ENCODE assay signal across 13 mouse cellular contexts in the genomic region with DNA sequence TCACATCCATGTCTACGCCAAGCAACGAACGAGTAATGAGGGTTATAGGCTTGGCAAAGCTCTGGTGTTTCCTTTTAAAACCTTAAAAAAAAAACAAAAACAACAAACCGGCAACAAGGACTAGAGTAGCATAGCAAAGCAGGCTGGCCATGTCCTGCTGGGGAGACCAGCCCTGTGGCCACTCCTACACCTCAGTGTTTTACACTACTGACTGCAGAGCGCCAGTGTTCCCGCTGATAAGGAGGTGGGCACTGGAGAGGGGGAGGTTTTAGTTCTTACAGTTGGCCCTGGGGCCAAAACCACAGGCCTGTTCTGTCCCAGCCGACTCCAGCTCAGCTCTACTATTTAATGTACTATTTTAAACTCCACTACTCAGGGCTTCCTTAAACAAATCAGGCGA. TPM values are rescaled to one million over a fixed set of nuclear protein-coding genes. Genes with fewer than 3 reads are reported as not detected.
DNase-seq lines count a peak whose midpoint lies in the region; ATAC-seq and TF ChIP-seq lines count a peak whose summit lies in the region.
"Had no signal": no experiment of that assay in that cellular context is flagged by ENCODE, and none has a peak within 500 bp of the region (broad histone marks: within the 10 kb centered on the region; RNA-seq: fewer than 3 reads in every experiment).

No protein-coding gene starts in this region.

- H3K9ac ChIP-seq in lung, embryonic 16.5 days (ENCODE audit: low read length) = no peak overlapping the region
- no peak overlapping the region for H3K9ac ChIP-seq in forebrain, postnatal 0 days
- no peak overlapping the region for H3K9ac ChIP-seq in midbrain, embryonic 16.5 days (ENCODE audit: low read depth, low read length)

- ATAC-seq in lung, embryonic 16.5 days (ENCODE audit: low read depth) = no peak
- ATAC-seq in forebrain, postnatal 0 days = peak; percentile 32; the same call in 1 of the 2 replicates
- ATAC-seq in midbrain, embryonic 16.5 days = no peak

- no peaks in the 10 kb centered on the region for H3K9me3 ChIP-seq in heart, embryonic 10.5 days
- no peaks in the 10 kb centered on the region for H3K9me3 ChIP-seq in lung, embryonic 16.5 days (ENCODE audit: control insufficient read depth, low read length)
- H3K9me3 ChIP-seq in forebrain, postnatal 0 days (ENCODE audit: low read length) = no peaks in the 10 kb centered on the region
- no peaks in the 10 kb centered on the region for H3K9me3 ChIP-seq in midbrain, embryonic 16.5 days (replicated peaks; ENCODE audit: control insufficient read depth, low read length, poor library complexity, severe bottlenecking)

- no peaks in the 10 kb centered on the region for H3K27me3 ChIP-seq in heart, embryonic 10.5 days (ENCODE audit: insufficient read depth, poor library complexity, severe bottlenecking)
- no peaks in the 10 kb centered on the region for H3K27me3 ChIP-seq in lung, embryonic 16.5 days (ENCODE audit: control insufficient read depth, insufficient read depth, low read depth, low read length)
- no peaks in the 10 kb centered on the region for H3K27me3 ChIP-seq in forebrain, postnatal 0 days (ENCODE audit: insufficient read depth, low read length)
- no peaks in the 10 kb centered on the region for H3K27me3 ChIP-seq in midbrain, embryonic 16.5 days (ENCODE audit: control insufficient read depth, insufficient read depth, low read depth, low read length)

- WGBS in heart, embryonic 10.5 days = 14% methylated on average over 8 of the region's 8 CpGs
- 39% methylated on average over 8 of the region's 8 CpGs for WGBS in lung, embryonic 16.5 days
- WGBS in forebrain, postnatal 0 days = 22% methylated on average over 8 of the region's 8 CpGs
- 30% methylated on average over 8 of the region's 8 CpGs for WGBS in midbrain, embryonic 16.5 days

- peaks cover 47% of the 10 kb centered on the region for H3K4me1 ChIP-seq in heart, embryonic 10.5 days
- peaks cover 5% of the 10 kb centered on the region; the same call in 1 of the 2 replicates for H3K4me1 ChIP-seq in lung, embryonic 16.5 days (replicated peaks; ENCODE audit: control insufficient read depth, insufficient read depth, low read length)
- H3K4me1 ChIP-seq in forebrain, postnatal 0 days (ENCODE audit: insufficient read depth) = peaks cover 5% of the 10 kb centered on the region; the same call in 1 of the 2 replicates
- peaks cover 8% of the 10 kb centered on the region for H3K4me1 ChIP-seq in midbrain, embryonic 16.5 days (ENCODE audit: control insufficient read depth, insufficient read depth, low read length)

- peaks cover 57% of the 10 kb centered on the region for H3K36me3 ChIP-seq in heart, embryonic 10.5 days
- H3K36me3 ChIP-seq in lung, embryonic 16.5 days (ENCODE audit: control insufficient read depth, insufficient read depth, low read length) = peaks cover 28% of the 10 kb centered on the region
- peaks cover 42% of the 10 kb centered on the region for H3K36me3 ChIP-seq in forebrain, postnatal 0 days (ENCODE audit: insufficient read depth)
- H3K36me3 ChIP-seq in midbrain, embryonic 16.5 days (ENCODE audit: control insufficient read depth, insufficient read depth, low read length) = peaks cover 22% of the 10 kb centered on the region

- peak overlapping the region; percentile 77 for H3K27ac ChIP-seq in heart, embryonic 10.5 days
- H3K27ac ChIP-seq in lung, embryonic 16.5 days (ENCODE audit: low read length) = 0 out of 2 replicates have a peak overlapping the region, but pooled peaks have one; percentile 87
- H3K27ac ChIP-seq in forebrain, postnatal 0 days (ENCODE audit: low read depth, low read length) = 0 out of 2 replicates have a peak overlapping the region, but pooled peaks have one; percentile 21
- peak overlapping the region; percentile 2; the same call in 1 of the 2 replicates for H3K27ac ChIP-seq in midbrain, embryonic 16.5 days (ENCODE audit: low read length)

- TF ChIP-seq CTCF in forebrain, postnatal 0 days (IDR thresholded peaks at IDR 0.05; ENCODE audit: low read depth) = no peak

- H3K4me2 ChIP-seq in lung, embryonic 16.5 days (ENCODE audit: low read depth, low read length) = no peak overlapping the region
- no peak overlapping the region for H3K4me2 ChIP-seq in forebrain, postnatal 0 days (ENCODE audit: low read depth)
- no peak overlapping the region for H3K4me2 ChIP-seq in midbrain, embryonic 16.5 days (ENCODE audit: low read length)

- H3K4me3 ChIP-seq in heart, embryonic 10.5 days = peak overlapping the region; percentile 20; the same call in 1 of the 2 replicates
- no peak overlapping the region for H3K4me3 ChIP-seq in lung, embryonic 16.5 days (ENCODE audit: low read length)
- H3K4me3 ChIP-seq in forebrain, postnatal 0 days (ENCODE audit: low read depth, low read length) = no peak overlapping the region
- no peak overlapping the region for H3K4me3 ChIP-seq in midbrain, embryonic 16.5 days (ENCODE audit: low read depth, low read length)
- H3K4me3 ChIP-seq: myocyte had no signal

- DNase-seq in heart, embryonic 10.5 days (ENCODE audit: low spot score) = no peak
- DNase-seq in heart, postnatal 4 days = no peak
- no peak for DNase-seq in lung, postnatal 4 days
- DNase-seq in forebrain, postnatal 0 days = no peak
- no peak for DNase-seq in spleen, adult 12 weeks (ENCODE audit: low spot score)
- DNase-seq in kidney, postnatal 10 days = no peak
- DNase-seq: cerebellum, adult 18-20 months had no signal

RNA-seq across cellular contexts. Expression of a gene that starts 15.8 kb away (rescaled TPM):
- polyA plus RNA-seq in heart, embryonic 10.5 days (2016; fragmentation: Nextera tagmentation; extraction: Ambion mirVana) = 58.7 and 77.1 TPM in 2 replicates
- total RNA-seq in heart, postnatal 4 days (2021) = 10 to 100 TPM; 15.9 to 17.6 TPM
- 70.6 and 70.9 TPM in 2 replicates for polyA plus RNA-seq in lung, embryonic 16.5 days (2015; fragmentation: Nextera tagmentation; extraction: Ambion mirVana)
- total RNA-seq in forebrain, postnatal 0 days (2014; rRNA removed) = 298 and 325 TPM in 2 replicates
- polyA plus RNA-seq in forebrain, postnatal 0 days (2015; fragmentation: Nextera tagmentation; extraction: Ambion mirVana) = 378 and 431 TPM in 2 replicates
- 272 and 306 TPM in 2 replicates for polyA plus RNA-seq in midbrain, embryonic 16.5 days (2015; fragmentation: Nextera tagmentation; extraction: Ambion mirVana)

RNA-seq across cellular contexts. Expression of a gene that starts 32.2 kb away (rescaled TPM):
- 31.6 and 33.0 TPM in 2 replicates for polyA plus RNA-seq in heart, embryonic 10.5 days (2016; fragmentation: Nextera tagmentation; extraction: Ambion mirVana)
- total RNA-seq in heart, postnatal 4 days (2021) = 10 to 100 TPM; 38.8 to 49.5 TPM
- 57.4 and 59.0 TPM in 2 replicates for polyA plus RNA-seq in lung, embryonic 16.5 days (2015; fragmentation: Nextera tagmentation; extraction: Ambion mirVana)
- total RNA-seq in forebrain, postnatal 0 days (2014; rRNA removed) = 42.2 and 57.6 TPM in 2 replicates
- 21.9 and 31.1 TPM in 2 replicates for polyA plus RNA-seq in forebrain, postnatal 0 days (2015; fragmentation: Nextera tagmentation; extraction: Ambion mirVana)
- 48.4 and 54.1 TPM in 2 replicates for polyA plus RNA-seq in midbrain, embryonic 16.5 days (2015; fragmentation: Nextera tagmentation; extraction: Ambion mirVana)

RNA-seq across cellular contexts. Expression of a gene that starts 33.0 kb away (rescaled TPM):
- polyA plus RNA-seq in heart, embryonic 10.5 days (2016; fragmentation: Nextera tagmentation; extraction: Ambion mirVana) = 37.5 and 41.2 TPM in 2 replicates
- total RNA-seq in heart, postnatal 4 days (2021) = 10 to 100 TPM; 60.6 to 60.8 TPM
- polyA plus RNA-seq in lung, embryonic 16.5 days (2015; fragmentation: Nextera tagmentation; extraction: Ambion mirVana) = 31.2 and 43.1 TPM in 2 replicates
- 34.3 and 44.8 TPM in 2 replicates for total RNA-seq in forebrain, postnatal 0 days (2014; rRNA removed)
- 20.7 and 20.8 TPM in 2 replicates for polyA plus RNA-seq in forebrain, postnatal 0 days (2015; fragmentation: Nextera tagmentation; extraction: Ambion mirVana)
- polyA plus RNA-seq in midbrain, embryonic 16.5 days (2015; fragmentation: Nextera tagmentation; extraction: Ambion mirVana) = 24.3 and 29.0 TPM in 2 replicates

RNA-seq across cellular contexts. Expression of a gene that starts 46.0 kb away (rescaled TPM):
- not detected in 2 replicates for polyA plus RNA-seq in heart, embryonic 10.5 days (2016; fragmentation: Nextera tagmentation; extraction: Ambion mirVana)
- total RNA-seq in heart, postnatal 4 days (2021) = not detected
- polyA plus RNA-seq in lung, embryonic 16.5 days (2015; fragmentation: Nextera tagmentation; extraction: Ambion mirVana) = not detected in 2 replicates
- total RNA-seq in forebrain, postnatal 0 days (2014; rRNA removed) = not detected in 2 replicates
- not detected in 2 replicates for polyA plus RNA-seq in forebrain, postnatal 0 days (2015; fragmentation: Nextera tagmentation; extraction: Ambion mirVana)
- polyA plus RNA-seq in midbrain, embryonic 16.5 days (2015; fragmentation: Nextera tagmentation; extraction: Ambion mirVana) = not detected in 2 replicates
- total RNA-seq: gastrocnemius, adult 8-10 months; layer of hippocampus, postnatal 25 days had no signal
- polyA plus RNA-seq: myocyte had no signal

RNA-seq across cellular contexts. Expression of a gene that starts 51.0 kb away (rescaled TPM):
- not detected in 2 replicates for polyA plus RNA-seq in heart, embryonic 10.5 days (2016; fragmentation: Nextera tagmentation; extraction: Ambion mirVana)
- total RNA-seq in heart, postnatal 4 days (2021) = not detected
- polyA plus RNA-seq in lung, embryonic 16.5 days (2015; fragmentation: Nextera tagmentation; extraction: Ambion mirVana) = 0.06 and 0.11 TPM in 2 replicates
- total RNA-seq in forebrain, postnatal 0 days (2014; rRNA removed) = 3.6 and 4.2 TPM in 2 replicates
- 1.8 and 3.2 TPM in 2 replicates for polyA plus RNA-seq in forebrain, postnatal 0 days (2015; fragmentation: Nextera tagmentation; extraction: Ambion mirVana)
- polyA plus RNA-seq in midbrain, embryonic 16.5 days (2015; fragmentation: Nextera tagmentation; extraction: Ambion mirVana) = 3.1 and 3.7 TPM in 2 replicates
- total RNA-seq: gastrocnemius, adult 8-10 months had no signal
- polyA plus RNA-seq: spleen, adult 2 months had no signal

Comparison
In these comparisons a context has a peak if more than half of its experiments do, and no peak if none do; other contexts are left out.
1. H3K27ac ChIP-seq: peak in every context shown above with its lines; median percentile 87 in lung, embryonic 16.5 days; 77 in heart, embryonic 10.5 days; 21 in forebrain, postnatal 0 days; 2 in midbrain, embryonic 16.5 days.